Mouse (Mus musculus) megakaryocyte, embryonic 14.5 days (primary cell): ENCODE measurements around the gene Clcn5.

ENCODE experiments used
- FLI1 ChIP-seq: IDR thresholded peaks from 2 replicates; pipeline ENCODE4 v1.6.1; 2012; ENCODE audit warnings: low read length, inconsistent platforms, mixed read lengths
- GATA1 ChIP-seq: IDR thresholded peaks from 3 replicates; pipeline ENCODE4 v1.6.1; 2012; ENCODE audit warnings: mixed read lengths, low read length, inconsistent platforms, borderline replicate concordance

- TF ChIP-seq GATA1 (no peak), FLI1 (no peak)
Measured at GRCm38 (mm10) chrX:7168799-7169198, 150.4 kb downstream of the Clcn5 start.
